Mouse (Mus musculus) bone marrow, adult 2 months (tissue): ENCODE data around the gene Sf3b3.

ENCODE experiments used
- CTCF ChIP-seq: fragments of 200-500 bp; IDR thresholded peaks from 2 replicates; pipeline ENCODE4 v1.5.1; 2011; ENCODE audit warnings: low read length, control low read depth; ENCODE audit not compliant: control insufficient read depth, insufficient read depth
- POLR2A ChIP-seq: fragments of 200-500 bp; IDR thresholded peaks from 2 replicates; pipeline ENCODE4 v1.6.1; 2011; ENCODE audit warnings: low read depth, mild to moderate bottlenecking, control low read depth, low read length, borderline replicate concordance; ENCODE audit not compliant: control insufficient read depth

- TF ChIP-seq POLR2A (no peak), CTCF (no peak)
These were observed 34.1 kb downstream of the Sf3b3 start for GRCm38 (mm10) chr8:110812349-110813080.
